Mouse (Mus musculus) CH12.LX (cell line): Measurements from ENCODE around the gene Mfsd7a. TPM values are rescaled to one million over a fixed set of nuclear protein-coding genes. Genes with fewer than 3 reads are reported as not detected.

ENCODE experiments used
- DNase-seq: peaks from one replicate; pipeline ENCODE4 v3.0.0-alpha.2; 2013; ENCODE audit errors: extremely low read depth
- H3K27ac ChIP-seq: 2 replicates; pipeline ENCODE4 v1.5.1; 2012; ENCODE audit warnings: low read depth, mild to moderate bottlenecking, control low read depth, moderate library complexity; ENCODE audit not compliant: insufficient read depth
- H3K27me3 ChIP-seq: replicated peaks from 2 replicates; pipeline ENCODE3; 2012; ENCODE audit warnings: inconsistent platforms
- H3K36me3 ChIP-seq, 2 experiments: replicated peaks in 1 of 2; 2 replicates each; pipeline versions ENCODE3 to v1.6.1; 2012; ENCODE audit warnings: inconsistent platforms in 1 of 2, low read length in 1 of 2, mild to moderate bottlenecking in 1 of 2, mixed read lengths in 1 of 2, moderate library complexity in 1 of 2; ENCODE audit not compliant: control insufficient read depth in 1 of 2, insufficient read depth in 1 of 2
- H3K4me1 ChIP-seq, 2 experiments: 2 replicates each; pipeline ENCODE4 v1.6.1; 2012; ENCODE audit warnings: inconsistent platforms in 1 of 2, moderate library complexity in 1 of 2; ENCODE audit not compliant: insufficient read depth in 2 of 2, control insufficient read depth in 1 of 2
- H3K4me2 ChIP-seq: 2 replicates; pipeline ENCODE4 v1.6.1; 2012; ENCODE audit warnings: low read depth, mild to moderate bottlenecking, control low read depth; ENCODE audit not compliant: poor library complexity, insufficient read depth, severe bottlenecking
- H3K4me3 ChIP-seq, 3 experiments: fragments of 150-350 bp in 1 of 3; sonication (generic) in 1 of 3; replicated peaks in 1 of 3; 2 replicates each; pipeline versions ENCODE3 to v1.5.1; 2011 to 2012; ENCODE audit warnings: low read depth in 2 of 3, low read length in 2 of 3, mild to moderate bottlenecking in 2 of 3, moderate library complexity in 2 of 3, control low read depth in 1 of 3, improper control_type of control experiment in 1 of 3, inconsistent platforms in 1 of 3, mixed read lengths in 1 of 3; ENCODE audit not compliant: poor library complexity in 1 of 3
- H3K79me2 ChIP-seq: replicated peaks from 2 replicates; pipeline ENCODE4 v1.6.1; 2012; ENCODE audit warnings: mild to moderate bottlenecking, moderate library complexity; ENCODE audit not compliant: control insufficient read depth, poor library complexity, insufficient read depth, severe bottlenecking; ENCODE audit errors: extremely low read depth
- H3K9ac ChIP-seq: 2 replicates; pipeline ENCODE4 v1.6.1; 2012; ENCODE audit warnings: low read depth, mild to moderate bottlenecking, control low read depth, moderate library complexity; ENCODE audit not compliant: insufficient read depth
- H3K9me3 ChIP-seq: replicated peaks from 2 replicates; pipeline ENCODE3; 2012; ENCODE audit warnings: low read length, inconsistent platforms, mixed read lengths
- BHLHE40 ChIP-seq: IDR thresholded peaks from 2 replicates; pipeline ENCODE4 v1.6.1; 2011; ENCODE audit warnings: mild to moderate bottlenecking, low read depth, low read length, improper control_type of control experiment
- ETS1 ChIP-seq: conservative IDR thresholded peaks from 2 replicates; pipeline ENCODE4 v1.6.1; 2012; ENCODE audit warnings: low read depth, mild to moderate bottlenecking, inconsistent platforms, low read length, improper control_type of control experiment, moderate library complexity
- MAFK ChIP-seq: IDR thresholded peaks from 2 replicates; pipeline ENCODE4 v1.6.1; 2011; ENCODE audit warnings: low read length, improper control_type of control experiment; ENCODE audit not compliant: insufficient replicate concordance
- UBTF ChIP-seq: IDR thresholded peaks from 2 replicates; pipeline ENCODE4 v1.6.1; 2012; ENCODE audit warnings: low read depth, mild to moderate bottlenecking, inconsistent platforms, low read length, improper control_type of control experiment, moderate library complexity
- USF2 ChIP-seq: conservative IDR thresholded peaks from 2 replicates; pipeline ENCODE4 v1.6.1; 2011; ENCODE audit warnings: low read depth, low read length, improper control_type of control experiment
- ZNF384 ChIP-seq: IDR thresholded peaks from 2 replicates; pipeline ENCODE4 v1.6.1; 2012; ENCODE audit warnings: low read depth, low read length, improper control_type of control experiment, inconsistent platforms
- dilution Hi-C: fragments of 300-500 bp; cut with MboI; formaldehyde crosslinking; loops from 2 replicates; pipeline ENCODE4 v1.14.3; 2020; ENCODE audit warnings: low sequenced_read_pairs; ENCODE audit not compliant: extremely low pct_unique_long_range_greater_than_20kb, extremely low pct_ligation_motif_present
- in situ Hi-C: fragments of 300-500 bp; cut with MboI; formaldehyde crosslinking; loops from 3 replicates; pipeline ENCODE4 v1.14.3; 2019; ENCODE audit warnings: low sequenced_read_pairs, low pct_ligation_motif_present, low pct_unique_long_range_greater_than_20kb, mixed read lengths
- polyA plus RNA-seq: library from polyadenylated mRNA; unstranded; fragments of >175 nt; gene quantifications from 2 replicates; pipeline ENCODE4 v1.2.1, GENCODE M21; 2012; ENCODE audit warnings: low read depth; ENCODE audit not compliant: insufficient read length
- total RNA-seq, 2 experiments: library from RNA; depleted of rRNA; stranded (reverse); fragments of 300-350 nt in 1 of 2; fragments of >200 nt in 1 of 2; gene quantifications; 2 replicates each; pipeline ENCODE4 v1.2.3; 2012 to 2014

Gene Mfsd7a
- total and polyA plus RNA-seq, 3 experiments = not detected

- in situ Hi-C loops = no loop called here
- H3K4me3 ChIP-seq = no peak overlapping the region
- H3K27ac ChIP-seq = no peak overlapping the region
These were observed 43.2 kb downstream of the Mfsd7a start for GRCm38 (mm10) chr5:108405460-108405859.

GRCm38 (mm10) chr5:108403453-108403852 is 45.2 kb downstream of the Mfsd7a start:
- in situ Hi-C loops = no loop called here
- H3K27ac ChIP-seq = no peak overlapping the region
- TF ChIP-seq UBTF (no peak), BHLHE40 (peak; percentile 41; the same call in 1 of the 2 replicates)
- TF ChIP-seq, all 38 proteins: peak for 1
- Histone ChIP-seq H3K4me1 (peaks cover 15 to 18% of the 10 kb centered on the region in 2 experiments), H3K36me3 (no peaks in the 10 kb centered on the region), H3K9ac (no peak overlapping the region), H3K9me3 (no peaks in the 10 kb centered on the region), H3K4me2 (0 out of 2 replicates have a peak overlapping the region, but pooled peaks have one; percentile 3), H3K27me3 (no peaks in the 10 kb centered on the region), H3K79me2 (no peaks in the 10 kb centered on the region), H3K4me3 (no peak overlapping the region)
- dilution Hi-C loops = no loop called here
- no peak for DNase-seq

More at GRCm38 (mm10) chr5:108405460-108405859, 43.2 kb downstream of the Mfsd7a start:
- H3K4me2 ChIP-seq = no peak overlapping the region
- H3K9ac ChIP-seq = no peak overlapping the region
- DNase-seq = peak; percentile 37
- no peaks in the 10 kb centered on the region for H3K36me3 ChIP-seq
- dilution Hi-C loops = no loop called here
- no peaks in the 10 kb centered on the region for H3K9me3 ChIP-seq
- H3K79me2 ChIP-seq = no peaks in the 10 kb centered on the region
- TF ChIP-seq MAFK (peak; percentile 47; the same call in 1 of the 2 replicates), ZNF384 (no peak), USF2 (no peak), ETS1 (0 out of 2 replicates have a peak, but pooled peaks have one; percentile 11)
- H3K27me3 ChIP-seq = no peaks in the 10 kb centered on the region
- peaks cover 15 to 18% of the 10 kb centered on the region in 2 experiments for H3K4me1 ChIP-seq

Other genes with a start within 250 kb of the Mfsd7a start
- gene Dr1, start 180.0 kb downstream of the Mfsd7a start, total RNA-seq (2012; rRNA removed) = 18.2 and 22.3 TPM in 2 replicates
- gene Dr1, start 180.0 kb downstream of the Mfsd7a start, total RNA-seq (2014; rRNA removed) = 52.6 and 57.3 TPM in 2 replicates
- 40.3 and 43.1 TPM in 2 replicates for gene Dr1, start 180.0 kb downstream of the Mfsd7a start, polyA plus RNA-seq
- 8.2 and 9.7 TPM in 2 replicates for gene Pigg, start 136.3 kb downstream of the Mfsd7a start, total RNA-seq (2012; rRNA removed)
- 9.0 and 9.8 TPM in 2 replicates for gene Pigg, start 136.3 kb downstream of the Mfsd7a start, total RNA-seq (2014; rRNA removed)
- gene Pigg, start 136.3 kb downstream of the Mfsd7a start, polyA plus RNA-seq = 6.2 and 6.4 TPM in 2 replicates
- gene Gm42517, start 81.0 kb downstream of the Mfsd7a start, total RNA-seq (2012; rRNA removed) = not detected in 2 replicates
- not detected in 2 replicates for gene Gm42517, start 81.0 kb downstream of the Mfsd7a start, total RNA-seq (2014; rRNA removed)
- not detected in 2 replicates for gene Gm42517, start 81.0 kb downstream of the Mfsd7a start, polyA plus RNA-seq
- 0.13 TPM in 1 of 2 replicates, not detected in the other for gene Pde6b, start 60.5 kb downstream of the Mfsd7a start, total RNA-seq (2012; rRNA removed)
- gene Pde6b, start 60.5 kb downstream of the Mfsd7a start, total RNA-seq (2014; rRNA removed) = not detected in 2 replicates
- 0.11 and 0.16 TPM in 2 replicates for gene Pde6b, start 60.5 kb downstream of the Mfsd7a start, polyA plus RNA-seq
- gene Atp5k, start 14.4 kb downstream of the Mfsd7a start, total RNA-seq (2012; rRNA removed) = 567 and 782 TPM in 2 replicates
- 199 and 240 TPM in 2 replicates for gene Atp5k, start 14.4 kb downstream of the Mfsd7a start, total RNA-seq (2014; rRNA removed)
- gene Atp5k, start 14.4 kb downstream of the Mfsd7a start, polyA plus RNA-seq = 276 and 399 TPM in 2 replicates
- gene Pcgf3, start 12.3 kb upstream of the Mfsd7a start, total RNA-seq (2012; rRNA removed) = 5.5 and 8.0 TPM in 2 replicates
- gene Pcgf3, start 12.3 kb upstream of the Mfsd7a start, total RNA-seq (2014; rRNA removed) = 6.0 and 6.8 TPM in 2 replicates
- gene Pcgf3, start 12.3 kb upstream of the Mfsd7a start, polyA plus RNA-seq = 18.8 and 21.8 TPM in 2 replicates
- not detected in 2 replicates for gene Cplx1, start 101.1 kb upstream of the Mfsd7a start, total RNA-seq (2012; rRNA removed)
- not detected in 2 replicates for gene Cplx1, start 101.1 kb upstream of the Mfsd7a start, total RNA-seq (2014; rRNA removed)
- gene Cplx1, start 101.1 kb upstream of the Mfsd7a start, polyA plus RNA-seq = not detected in 2 replicates
- 61.6 and 67.3 TPM in 2 replicates for gene Gak, start 180.9 kb upstream of the Mfsd7a start, total RNA-seq (2012; rRNA removed)
- 49.9 and 50.7 TPM in 2 replicates for gene Gak, start 180.9 kb upstream of the Mfsd7a start, total RNA-seq (2014; rRNA removed)
- gene Gak, start 180.9 kb upstream of the Mfsd7a start, polyA plus RNA-seq = 59.0 and 65.2 TPM in 2 replicates
- gene Tmem175, start 180.9 kb upstream of the Mfsd7a start, total RNA-seq (2012; rRNA removed) = 15.5 and 20.3 TPM in 2 replicates
- 18.3 and 25.4 TPM in 2 replicates for gene Tmem175, start 180.9 kb upstream of the Mfsd7a start, total RNA-seq (2014; rRNA removed)
- 20.0 and 21.4 TPM in 2 replicates for gene Tmem175, start 180.9 kb upstream of the Mfsd7a start, polyA plus RNA-seq
- 4.0 and 5.8 TPM in 2 replicates for gene Idua, start 211.4 kb upstream of the Mfsd7a start, total RNA-seq (2012; rRNA removed)
- 2.1 and 2.3 TPM in 2 replicates for gene Idua, start 211.4 kb upstream of the Mfsd7a start, total RNA-seq (2014; rRNA removed)
- gene Idua, start 211.4 kb upstream of the Mfsd7a start, polyA plus RNA-seq = 10.6 and 10.8 TPM in 2 replicates
- gene Dgkq, start 220.8 kb upstream of the Mfsd7a start, total RNA-seq (2012; rRNA removed) = 8.5 and 9.1 TPM in 2 replicates
- 3.7 and 5.5 TPM in 2 replicates for gene Dgkq, start 220.8 kb upstream of the Mfsd7a start, total RNA-seq (2014; rRNA removed)
- gene Dgkq, start 220.8 kb upstream of the Mfsd7a start, polyA plus RNA-seq = 4.4 and 5.0 TPM in 2 replicates
- 0.08 TPM in 2 replicates for gene Slc26a1, start 226.7 kb upstream of the Mfsd7a start, total RNA-seq (2012; rRNA removed)
- gene Slc26a1, start 226.7 kb upstream of the Mfsd7a start, total RNA-seq (2014; rRNA removed) = not detected in 2 replicates
- gene Slc26a1, start 226.7 kb upstream of the Mfsd7a start, polyA plus RNA-seq = 0.07 and 0.11 TPM in 2 replicates
- 0.55 and 0.64 TPM in 2 replicates for gene Fgfrl1, start 243.5 kb upstream of the Mfsd7a start, total RNA-seq (2012; rRNA removed)
- gene Fgfrl1, start 243.5 kb upstream of the Mfsd7a start, total RNA-seq (2014; rRNA removed) = 0.17 TPM in 1 of 2 replicates, not detected in the other
- 0.26 and 0.64 TPM in 2 replicates for gene Fgfrl1, start 243.5 kb upstream of the Mfsd7a start, polyA plus RNA-seq